In genomic region chr11:69125919-69126705, GRCm38 (mm10) we compare ENCODE assay signal across 8 mouse cellular contexts. TPM values are rescaled to one million over a fixed set of nuclear protein-coding genes. Genes with fewer than 3 reads are reported as not detected.
DNase-seq lines count a peak whose midpoint lies in the region; ATAC-seq and TF ChIP-seq lines count a peak whose summit lies in the region.

No protein-coding gene starts in this region.

- H3K4me3 ChIP-seq in heart, embryonic 12.5 days, result peak overlapping the region; percentile 63
- peak overlapping the region; percentile 90 for H3K4me3 ChIP-seq in ES-Bruce4 (ENCODE audit: low read depth, low read length)
- H3K4me3 ChIP-seq in cortical plate, adult 2 months (ENCODE audit: insufficient read depth, low read length), result peak overlapping the region; percentile 44
- peak overlapping the region; percentile 47 for H3K4me3 ChIP-seq in hindbrain, embryonic 16.5 days (ENCODE audit: low read length)
- H3K4me3 ChIP-seq in midbrain, embryonic 14.5 days (replicated peaks; ENCODE audit: low read depth, low read length), result peak overlapping the region; percentile 57

- no peak for DNase-seq in heart, adult 8-10 months (ENCODE audit: low spot score)
- peak; percentile 55 for DNase-seq in midbrain, embryonic 14.5 days
- no peak for DNase-seq in frontal cortex, postnatal 14 days (ENCODE audit: low spot score in 2 of 2)

- H3K4me2 ChIP-seq in heart, embryonic 12.5 days, result peak overlapping the region; percentile 92
- H3K4me2 ChIP-seq in hindbrain, embryonic 16.5 days (ENCODE audit: low read length), result peak overlapping the region; percentile 59
- peak overlapping the region; percentile 85 for H3K4me2 ChIP-seq in midbrain, embryonic 14.5 days (ENCODE audit: low read length)

- TF ChIP-seq CTCF in ES-Bruce4 (IDR thresholded peaks at IDR 0.05; ENCODE audit: low read depth, low read length), result no peak
- no peak for TF ChIP-seq CTCF in cortical plate, adult 2 months (IDR thresholded peaks at IDR 0.05; ENCODE audit: extremely low read depth, insufficient read depth, low read length)

- TF ChIP-seq POLR2A in ES-Bruce4 (IDR thresholded peaks at IDR 0.05; ENCODE audit: insufficient read depth, low read length), result no peak
- TF ChIP-seq POLR2A in cortical plate, adult 2 months (IDR thresholded peaks at IDR 0.05; ENCODE audit: extremely low read depth, insufficient read depth, low read length), result no peak

- H3K9me3 ChIP-seq in heart, embryonic 12.5 days (replicated peaks), result no peaks in the 10 kb centered on the region
- no peaks in the 10 kb centered on the region for H3K9me3 ChIP-seq in ES-Bruce4 (replicated peaks; ENCODE audit: control insufficient read depth, insufficient read depth, low read length, poor library complexity, severe bottlenecking)
- H3K9me3 ChIP-seq in hindbrain, embryonic 16.5 days (ENCODE audit: control insufficient read depth, low read length), result no peaks in the 10 kb centered on the region
- no peaks in the 10 kb centered on the region for H3K9me3 ChIP-seq in midbrain, embryonic 14.5 days (ENCODE audit: control insufficient read depth, low read length)

- no peaks in the 10 kb centered on the region for H3K36me3 ChIP-seq in heart, embryonic 12.5 days
- no peaks in the 10 kb centered on the region for H3K36me3 ChIP-seq in ES-Bruce4 (ENCODE audit: control insufficient read depth, insufficient read depth, low read length, poor library complexity, severe bottlenecking)
- no peaks in the 10 kb centered on the region for H3K36me3 ChIP-seq in hindbrain, embryonic 16.5 days (ENCODE audit: control insufficient read depth, insufficient read depth, low read length)
- H3K36me3 ChIP-seq in midbrain, embryonic 14.5 days (ENCODE audit: control insufficient read depth, insufficient read depth, low read length), result no peaks in the 10 kb centered on the region

- H3K9ac ChIP-seq in heart, embryonic 12.5 days, result peak overlapping the region; percentile 71
- H3K9ac ChIP-seq in ES-Bruce4 (ENCODE audit: low read depth, poor library complexity, severe bottlenecking), result peak overlapping the region; percentile 34
- H3K9ac ChIP-seq in hindbrain, embryonic 16.5 days (ENCODE audit: low read depth, low read length), result peak overlapping the region; percentile 55
- H3K9ac ChIP-seq in midbrain, embryonic 14.5 days (replicated peaks; ENCODE audit: low read length), result peak overlapping the region; percentile 54

- no peak for ATAC-seq in heart, embryonic 12.5 days (ENCODE audit: insufficient number of reproducible peaks, low FRiP score)
- no peak for ATAC-seq in hindbrain, embryonic 16.5 days
- ATAC-seq in midbrain, embryonic 14.5 days (ENCODE audit: low FRiP score, low TSS enrichment), result no peak
- no peak for ATAC-seq in monocyte, adult 5-6 weeks (replicated peaks; ENCODE audit: insufficient number of reproducible peaks, low FRiP score, low TSS enrichment, poor library complexity, severe bottlenecking)

- H3K4me1 ChIP-seq in heart, embryonic 12.5 days (replicated peaks), result peaks cover 25% of the 10 kb centered on the region
- H3K4me1 ChIP-seq in ES-Bruce4 (ENCODE audit: control insufficient read depth, insufficient read depth, low read length), result peaks cover 2% of the 10 kb centered on the region
- no peaks in the 10 kb centered on the region for H3K4me1 ChIP-seq in cortical plate, adult 2 months (ENCODE audit: control insufficient read depth, insufficient read depth, low read length)
- H3K4me1 ChIP-seq in hindbrain, embryonic 16.5 days (ENCODE audit: control insufficient read depth, insufficient read depth, low read depth, low read length), result no peaks in the 10 kb centered on the region
- peaks cover 10% of the 10 kb centered on the region; the same call in 1 of the 2 replicates for H3K4me1 ChIP-seq in midbrain, embryonic 14.5 days (ENCODE audit: control insufficient read depth, insufficient read depth, low read length)

- H3K27ac ChIP-seq in heart, embryonic 12.5 days (ENCODE audit: poor library complexity, severe bottlenecking), result no peak overlapping the region
- H3K27ac ChIP-seq in ES-Bruce4 (ENCODE audit: insufficient read depth, low read length), result no peak overlapping the region
- H3K27ac ChIP-seq in cortical plate, adult 2 months (ENCODE audit: insufficient read depth, low read length), result no peak overlapping the region; the same call in 1 of the 2 replicates
- H3K27ac ChIP-seq in hindbrain, embryonic 16.5 days (ENCODE audit: low read depth, low read length), result peak overlapping the region; percentile 49
- peak overlapping the region; percentile 82 for H3K27ac ChIP-seq in midbrain, embryonic 14.5 days (replicated peaks; ENCODE audit: low read depth, low read length)

- peaks cover 13% of the 10 kb centered on the region; the same call in 1 of the 2 replicates for H3K27me3 ChIP-seq in heart, embryonic 12.5 days (replicated peaks)
- peaks cover 4% of the 10 kb centered on the region for H3K27me3 ChIP-seq in ES-Bruce4 (ENCODE audit: control insufficient read depth, insufficient read depth, low read length, poor library complexity, severe bottlenecking)
- H3K27me3 ChIP-seq in hindbrain, embryonic 16.5 days (replicated peaks; ENCODE audit: control insufficient read depth, insufficient read depth, low read length), result no peaks in the 10 kb centered on the region
- H3K27me3 ChIP-seq in midbrain, embryonic 14.5 days (ENCODE audit: control insufficient read depth, insufficient read depth, low read length), result no peaks in the 10 kb centered on the region; the same call in 1 of the 2 replicates

- TF ChIP-seq EP300 in ES-Bruce4 (IDR thresholded peaks at IDR 0.05; ENCODE audit: insufficient read depth, low read depth, low read length), result no peak

- WGBS in heart, embryonic 12.5 days, result 16% methylated on average over 20 of the region's 20 CpGs
- 8% methylated on average over 20 of the region's 20 CpGs for WGBS in hindbrain, embryonic 16.5 days
- 8% methylated on average over 20 of the region's 20 CpGs for WGBS in midbrain, embryonic 14.5 days

RNA-seq across cellular contexts. Expression of gene Aloxe3, which starts 0.4 kb away (rescaled TPM):
- 0.17 and 0.54 TPM in 2 replicates for polyA plus RNA-seq in heart, embryonic 12.5 days (2016; fragmentation: Nextera tagmentation; extraction: Ambion mirVana)
- not detected for total RNA-seq in heart, adult 8-10 months (2022)
- polyA plus RNA-seq in ES-Bruce4 (2011; ENCODE audit: insufficient read depth, insufficient read length, low read depth, missing spikeins), result 1.7 and 2.0 TPM in 2 replicates
- polyA plus RNA-seq in cortical plate, adult 2 months (2012; rRNA removed), result 8.7 and 11.6 TPM in 2 replicates
- polyA plus RNA-seq in hindbrain, embryonic 16.5 days (2015; fragmentation: Nextera tagmentation; extraction: Ambion mirVana), result 8.1 and 8.5 TPM in 2 replicates
- 2.8 and 3.2 TPM in 2 replicates for polyA plus RNA-seq in midbrain, embryonic 14.5 days (2014; fragmentation: Nextera tagmentation; extraction: Ambion mirVana)
- total RNA-seq in monocyte, adult 5-6 weeks (2017), result 0.32 to 0.57 TPM in 2 of 3 replicates, not detected in the other

RNA-seq across cellular contexts. Expression of gene 9130213A22Rik, which starts 3.7 kb away (rescaled TPM):
- polyA plus RNA-seq in heart, embryonic 12.5 days (2016; fragmentation: Nextera tagmentation; extraction: Ambion mirVana), result 0.42 and 0.65 TPM in 2 replicates
- total RNA-seq in heart, adult 8-10 months (2022), result under 1 TPM; 0.16 to 0.60 (median 0.38) TPM
- not detected in 2 replicates for polyA plus RNA-seq in ES-Bruce4 (2011; ENCODE audit: insufficient read depth, insufficient read length, low read depth, missing spikeins)
- polyA plus RNA-seq in cortical plate, adult 2 months (2012; rRNA removed), result 2.1 and 2.3 TPM in 2 replicates
- 0.94 and 1.2 TPM in 2 replicates for polyA plus RNA-seq in hindbrain, embryonic 16.5 days (2015; fragmentation: Nextera tagmentation; extraction: Ambion mirVana)
- polyA plus RNA-seq in midbrain, embryonic 14.5 days (2014; fragmentation: Nextera tagmentation; extraction: Ambion mirVana), result 0.22 and 0.23 TPM in 2 replicates
- not detected in 3 replicates for total RNA-seq in monocyte, adult 5-6 weeks (2017)

RNA-seq across cellular contexts. Expression of gene Hes7, which starts 5.9 kb away (rescaled TPM):
- polyA plus RNA-seq in heart, embryonic 12.5 days (2016; fragmentation: Nextera tagmentation; extraction: Ambion mirVana), result 0.70 and 0.81 TPM in 2 replicates
- under 1 TPM in 1 of 4 experiments, not detected in 3; 0.12 TPM for total RNA-seq in heart, adult 8-10 months (2022)
- not detected in 2 replicates for polyA plus RNA-seq in ES-Bruce4 (2011; ENCODE audit: insufficient read depth, insufficient read length, low read depth, missing spikeins)
- polyA plus RNA-seq in cortical plate, adult 2 months (2012; rRNA removed), result 0.50 and 0.83 TPM in 2 replicates
- 1.4 and 1.8 TPM in 2 replicates for polyA plus RNA-seq in hindbrain, embryonic 16.5 days (2015; fragmentation: Nextera tagmentation; extraction: Ambion mirVana)
- 0.26 and 0.78 TPM in 2 replicates for polyA plus RNA-seq in midbrain, embryonic 14.5 days (2014; fragmentation: Nextera tagmentation; extraction: Ambion mirVana)
- total RNA-seq in monocyte, adult 5-6 weeks (2017), result 0.49 TPM in 1 of 3 replicates, not detected in the others

RNA-seq across cellular contexts. Expression of gene Alox12b, which starts 30.7 kb away (rescaled TPM):
- polyA plus RNA-seq in heart, embryonic 12.5 days (2016; fragmentation: Nextera tagmentation; extraction: Ambion mirVana), result not detected in 2 replicates
- total RNA-seq in heart, adult 8-10 months (2022), result not detected
- polyA plus RNA-seq in ES-Bruce4 (2011; ENCODE audit: insufficient read depth, insufficient read length, low read depth, missing spikeins), result 0.27 TPM in 1 of 2 replicates, not detected in the other
- 4.4 and 5.4 TPM in 2 replicates for polyA plus RNA-seq in cortical plate, adult 2 months (2012; rRNA removed)
- 0.65 and 0.95 TPM in 2 replicates for polyA plus RNA-seq in hindbrain, embryonic 16.5 days (2015; fragmentation: Nextera tagmentation; extraction: Ambion mirVana)
- polyA plus RNA-seq in midbrain, embryonic 14.5 days (2014; fragmentation: Nextera tagmentation; extraction: Ambion mirVana), result 0.08 and 0.22 TPM in 2 replicates
- total RNA-seq in monocyte, adult 5-6 weeks (2017), result not detected in 3 replicates

RNA-seq across cellular contexts. Expression of gene Per1, which starts 31.1 kb away (rescaled TPM):
- polyA plus RNA-seq in heart, embryonic 12.5 days (2016; fragmentation: Nextera tagmentation; extraction: Ambion mirVana), result 9.4 and 9.8 TPM in 2 replicates
- total RNA-seq in heart, adult 8-10 months (2022), result 10 to 100 TPM; 33.3 to 81.2 (median 48.5) TPM
- 25.0 and 29.3 TPM in 2 replicates for polyA plus RNA-seq in ES-Bruce4 (2011; ENCODE audit: insufficient read depth, insufficient read length, low read depth, missing spikeins)
- polyA plus RNA-seq in cortical plate, adult 2 months (2012; rRNA removed), result 48.3 and 57.6 TPM in 2 replicates
- polyA plus RNA-seq in hindbrain, embryonic 16.5 days (2015; fragmentation: Nextera tagmentation; extraction: Ambion mirVana), result 11.1 and 11.2 TPM in 2 replicates
- 9.3 and 13.1 TPM in 2 replicates for polyA plus RNA-seq in midbrain, embryonic 14.5 days (2014; fragmentation: Nextera tagmentation; extraction: Ambion mirVana)
- 44.9 to 89.7 TPM (median 81.1 TPM) in 3 replicates for total RNA-seq in monocyte, adult 5-6 weeks (2017)

Comparison
In these comparisons a context has a peak if more than half of its experiments do, and no peak if none do; other contexts are left out.
1. H3K27ac ChIP-seq: peak in hindbrain, embryonic 16.5 days (single experiment) and midbrain, embryonic 14.5 days (single experiment); none in heart, embryonic 12.5 days (single experiment), ES-Bruce4 (single experiment) and cortical plate, adult 2 months (single experiment).
2. Peak in every context shown above with its lines, with median percentiles within 50 percentile points of each other: H3K4me2 ChIP-seq, H3K4me3 ChIP-seq and H3K9ac ChIP-seq.